Mouse (Mus musculus) lung, postnatal 36 days (tissue): Measurements from ENCODE around the gene Rnf135.
"Not testable (repeated sequence)": the region's sequence is repeated elsewhere in the genome, so short reads cannot be mapped to it uniquely, and the experiment has no call there.

Experiments
- DNase-seq: peaks from one replicate; pipeline ENCODE4 v3.0.0; 2022; ENCODE audit warnings: mixed read lengths

The Rnf135 gene

GRCm38 (mm10) chr11:80183705-80184255 is at the start of gene Rnf135:
Rnf135 (plus strand) TSS chr11:80183851.
- peak; percentile 97 for DNase-seq

GRCm38 (mm10) chr11:80134744-80135143 is 48.9 kb upstream of the Rnf135 start:
- no peak for DNase-seq

- DNase-seq: no peak
Measured at GRCm38 (mm10) chr11:80135954-80136683, 47.5 kb upstream of the Rnf135 start.

GRCm38 (mm10) chr11:80136786-80137185 is 46.9 kb upstream of the Rnf135 start:
- DNase-seq: no peak

GRCm38 (mm10) chr11:80137773-80138172 is 45.9 kb upstream of the Rnf135 start:
- no peak for DNase-seq

GRCm38 (mm10) chr11:80141825-80142521 is 41.7 kb upstream of the Rnf135 start, which contains the start of gene Tefm:
Tefm (minus strand) TSS chr11:80142175.
- DNase-seq: peak; percentile 83

GRCm38 (mm10) chr11:80142872-80143271 is 40.8 kb upstream of the Rnf135 start:
- DNase-seq: peak; percentile 33

- DNase-seq: peak; percentile 44
Measured at GRCm38 (mm10) chr11:80145787-80146275, 37.8 kb upstream of the Rnf135 start.

GRCm38 (mm10) chr11:80147748-80148147 is 35.9 kb upstream of the Rnf135 start:
- peak; percentile 33 for DNase-seq

- peak; percentile 73 for DNase-seq
Measured at GRCm38 (mm10) chr11:80148313-80148712, 35.3 kb upstream of the Rnf135 start.

- not testable (repeated sequence) for DNase-seq
Measured at GRCm38 (mm10) chr11:80148974-80149373, 34.7 kb upstream of the Rnf135 start.

- no peak for DNase-seq
Measured at GRCm38 (mm10) chr11:80149412-80150023, 34.1 kb upstream of the Rnf135 start.

GRCm38 (mm10) chr11:80150566-80150965 is 33.1 kb upstream of the Rnf135 start:
- DNase-seq: no peak

- peak; percentile 29 for DNase-seq
Measured at GRCm38 (mm10) chr11:80151541-80151940, 32.1 kb upstream of the Rnf135 start.

- peak; percentile 71 for DNase-seq
Measured at GRCm38 (mm10) chr11:80152376-80152775, 31.3 kb upstream of the Rnf135 start.

- DNase-seq: peak; percentile 96
Measured at GRCm38 (mm10) chr11:80153857-80154495, 29.7 kb upstream of the Rnf135 start, which contains the start of gene Adap2. Adap2 (plus strand) TSS chr11:80154105.

- DNase-seq: no peak
Measured at GRCm38 (mm10) chr11:80154501-80154900, 29.1 kb upstream of the Rnf135 start.

- DNase-seq: no peak
Measured at GRCm38 (mm10) chr11:80155541-80155940, 28.1 kb upstream of the Rnf135 start.

GRCm38 (mm10) chr11:80155961-80156360 is 27.7 kb upstream of the Rnf135 start:
- DNase-seq: no peak

- DNase-seq: no peak
Measured at GRCm38 (mm10) chr11:80156841-80157240, 26.8 kb upstream of the Rnf135 start.

- no peak for DNase-seq
Measured at GRCm38 (mm10) chr11:80159018-80159417, 24.6 kb upstream of the Rnf135 start.

GRCm38 (mm10) chr11:80161041-80161440 is 22.6 kb upstream of the Rnf135 start:
- DNase-seq: no peak
